Mouse (Mus musculus) thymus, adult 2 months (tissue): ENCODE measurements around the gene Zfyve28. TPM values are rescaled to one million over a fixed set of nuclear protein-coding genes. Genes with fewer than 3 reads are reported as not detected.
A peak's percentile ranks its signal among the peaks of the same experiment; 100 is the strongest.

ENCODE experiments used
- DNase-seq: peaks from one replicate; pipeline ENCODE4 v3.0.0; 2021
- H3K27ac ChIP-seq: fragments of 200-500 bp; 2 replicates; pipeline ENCODE4 v1.5.1; 2012; ENCODE audit warnings: low read length, control low read depth; ENCODE audit not compliant: control insufficient read depth, insufficient read depth
- H3K27me3 ChIP-seq: fragments of 200-500 bp; 2 replicates; pipeline ENCODE4 v1.6.1; 2012; ENCODE audit warnings: mild to moderate bottlenecking, low read length, moderate library complexity, mixed read lengths; ENCODE audit not compliant: control insufficient read depth, insufficient read depth
- H3K36me3 ChIP-seq: fragments of 200-500 bp; 2 replicates; pipeline ENCODE4 v1.6.1; 2012; ENCODE audit warnings: mild to moderate bottlenecking, low read length, moderate library complexity; ENCODE audit not compliant: control insufficient read depth, insufficient read depth
- H3K4me1 ChIP-seq: fragments of 200-500 bp; replicated peaks from 2 replicates; pipeline ENCODE4 v1.6.1; 2012; ENCODE audit warnings: low read length; ENCODE audit not compliant: control insufficient read depth, insufficient read depth
- H3K4me3 ChIP-seq: fragments of 200-500 bp; 2 replicates; pipeline ENCODE4 v1.5.1; 2012; ENCODE audit warnings: mild to moderate bottlenecking, low read length, control low read depth, moderate library complexity; ENCODE audit not compliant: control insufficient read depth, insufficient read depth
- CTCF ChIP-seq: fragments of 200-500 bp; IDR thresholded peaks from 2 replicates; pipeline ENCODE4 v1.5.1; 2012; ENCODE audit warnings: mild to moderate bottlenecking, control low read depth, low read length, moderate library complexity, borderline replicate concordance; ENCODE audit not compliant: control insufficient read depth, poor library complexity, insufficient read depth; ENCODE audit errors: extremely low read depth
- POLR2A ChIP-seq: fragments of 200-500 bp; IDR thresholded peaks from 2 replicates; pipeline ENCODE4 v1.6.1; 2012; ENCODE audit warnings: mild to moderate bottlenecking, low read length, control low read depth, moderate library complexity; ENCODE audit not compliant: control insufficient read depth, poor library complexity, insufficient read depth; ENCODE audit errors: extremely low read depth
- WGBS: fragments of 180-500 bp; shearing (Covaris S2); methylation state at CpG from one replicate; pipeline ENCODE4 v1.1.7; 2018; 5-methylcytosine and 5-hydroxymethylcytosine counted together
- polyA plus RNA-seq: library from polyadenylated mRNA; depleted of rRNA; stranded (reverse); fragments of >200 nt; gene quantifications from 2 replicates; pipeline ENCODE4 v1.2.3, GENCODE M21; 2012

Zfyve28 gene
- polyA plus RNA-seq, 1 experiment: 39.1 TPM

GRCm38 (mm10) chr5:34194426-34194825, 93.8 kb downstream of the Zfyve28 start:
- Histone ChIP-seq H3K36me3 (no peaks in the 10 kb centered on the region), H3K4me3 (no peak overlapping the region), H3K27ac (peak overlapping the region; percentile 91), H3K4me1 (peaks cover 63% of the 10 kb centered on the region), H3K27me3 (no peaks in the 10 kb centered on the region)
- WGBS: 91% methylated on average over 1 of the region's 1 CpGs
- DNase-seq: peak; percentile 38
- TF ChIP-seq CTCF (no peak), POLR2A (no peak)

DNA sequence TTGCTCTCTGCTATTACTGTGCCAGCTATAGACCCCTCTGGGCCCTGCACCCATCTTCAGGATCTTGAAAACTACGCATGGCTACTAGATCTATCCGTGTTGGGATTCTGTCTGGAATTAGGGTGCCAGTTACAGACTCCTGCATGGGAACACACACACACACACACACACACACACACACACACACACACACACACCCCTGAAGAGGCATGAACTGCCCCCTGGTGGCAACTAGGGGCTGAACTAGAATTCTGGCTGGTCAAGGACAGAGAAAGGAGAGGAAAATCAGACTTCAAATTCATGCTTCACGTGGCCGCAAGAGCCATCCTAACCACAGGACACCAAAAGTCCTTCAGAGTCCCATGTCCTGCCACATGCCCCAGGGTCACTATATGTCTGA, 96.4 kb downstream of the Zfyve28 start:
- TF ChIP-seq CTCF: peak; percentile 57; the same call in 1 of the 2 replicates
- TF ChIP-seq POLR2A: no peak
- WGBS: 70% methylated on average over 4 of the region's 4 CpGs
- H3K36me3 ChIP-seq: no peaks in the 10 kb centered on the region
- no peaks in the 10 kb centered on the region for H3K27me3 ChIP-seq
- no peak overlapping the region for H3K27ac ChIP-seq
- H3K4me1 ChIP-seq: peaks cover 50% of the 10 kb centered on the region
- no peak overlapping the region for H3K4me3 ChIP-seq
- DNase-seq: peak; percentile 45

DNA sequence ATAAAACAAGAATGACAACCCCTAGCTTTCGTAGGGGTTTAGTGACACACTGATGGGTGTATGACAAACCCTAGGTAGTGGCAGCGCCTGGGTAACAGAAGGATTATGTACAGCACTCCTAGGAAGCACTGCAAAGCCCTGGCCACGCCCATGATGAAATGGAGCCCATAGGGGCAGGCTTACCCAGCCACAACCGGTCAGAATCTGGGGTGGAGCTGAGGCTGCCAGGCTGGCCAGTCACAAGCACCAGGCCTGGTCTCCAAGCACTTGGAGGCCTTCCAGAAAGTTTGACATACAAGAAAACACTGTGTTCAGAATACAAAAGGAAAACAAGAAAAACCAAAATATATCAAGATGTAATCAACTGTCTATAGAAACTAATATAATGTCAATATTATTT, 97.2 kb downstream of the Zfyve28 start:
- WGBS: 88% methylated on average over 4 of the region's 4 CpGs

DNA sequence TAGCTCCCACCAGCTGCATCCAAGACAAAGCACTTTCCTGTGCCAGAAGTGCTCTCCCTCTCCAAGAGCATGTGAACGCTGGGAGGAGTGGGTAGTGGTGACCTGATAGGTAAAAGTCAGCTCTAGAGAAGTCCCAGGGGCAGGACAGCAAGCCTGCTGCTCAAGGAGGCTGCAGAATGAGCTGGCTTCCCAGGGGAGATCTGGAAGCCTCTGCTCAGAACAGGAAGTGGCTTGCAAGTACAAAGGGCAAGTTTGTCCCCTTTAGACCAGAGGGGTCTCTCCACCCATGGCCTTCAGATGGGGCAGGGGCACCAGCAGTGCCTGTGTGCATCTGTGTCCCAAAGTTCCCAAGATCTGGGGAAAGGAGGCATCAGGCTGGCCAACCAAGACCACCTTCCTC, 98.7 kb downstream of the Zfyve28 start:
- no peak for TF ChIP-seq POLR2A
- TF ChIP-seq CTCF: no peak
- Histone ChIP-seq H3K36me3 (no peaks in the 10 kb centered on the region), H3K4me3 (no peak overlapping the region), H3K4me1 (peaks cover 49% of the 10 kb centered on the region), H3K27ac (peak overlapping the region; percentile 75), H3K27me3 (no peaks in the 10 kb centered on the region)
- WGBS: 73% methylated on average over 1 of the region's 1 CpGs
- no peak for DNase-seq

More for the DNA sequence above, 97.2 kb downstream of the Zfyve28 start:
- TF ChIP-seq CTCF: no peak
- no peak for TF ChIP-seq POLR2A
- Histone ChIP-seq H3K4me3 (no peak overlapping the region), H3K4me1 (peaks cover 48% of the 10 kb centered on the region), H3K27ac (no peak overlapping the region), H3K27me3 (no peaks in the 10 kb centered on the region), H3K36me3 (no peaks in the 10 kb centered on the region)
- no peak for DNase-seq

GRCm38 (mm10) chr5:34188856-34189255, 99.4 kb downstream of the Zfyve28 start:
- WGBS: 12% methylated on average over 2 of the region's 2 CpGs

DNA sequence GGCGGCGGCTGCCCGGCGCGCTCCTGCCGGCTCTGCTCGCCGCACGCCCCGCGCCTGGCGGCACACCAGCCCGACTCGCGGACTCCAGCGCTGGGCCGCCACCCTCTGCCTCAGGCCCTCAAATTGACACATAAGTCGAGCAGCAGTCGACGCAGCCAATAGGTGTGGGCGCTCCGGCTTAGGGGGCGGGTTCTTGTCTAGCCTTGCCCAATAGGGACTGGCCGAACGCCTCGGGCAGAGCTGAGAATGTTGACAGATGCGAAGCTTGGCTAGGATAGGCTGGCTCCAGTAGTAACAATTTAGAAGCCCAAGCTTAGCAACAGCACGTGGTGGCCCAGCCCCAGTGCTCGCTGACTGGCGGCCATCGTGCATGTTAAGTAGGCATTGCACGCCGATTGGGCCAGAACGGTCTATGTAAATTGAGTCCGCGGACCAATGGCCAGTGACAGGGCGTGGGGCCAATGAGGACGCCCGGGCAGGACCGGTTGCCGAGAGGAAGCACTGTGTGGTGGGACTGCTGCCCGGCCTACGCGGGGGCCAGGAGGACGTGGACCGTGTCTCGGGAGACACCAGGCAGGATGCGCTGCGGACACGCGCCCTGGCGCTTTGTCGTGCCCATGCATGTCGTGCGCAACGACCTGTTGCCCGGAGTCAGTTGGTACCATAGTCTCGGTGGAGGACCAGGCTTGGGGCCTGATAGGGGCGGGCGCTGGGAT, 100.5 kb downstream of the Zfyve28 start, which contains the start of gene Mxd4:
TSS of gene Mxd4 (minus strand) at position 120 of the 716 bp plus-strand sequence.
- peak within 1 kb of the TSS; percentile 75 for H3K4me3 ChIP-seq
- TF ChIP-seq CTCF (no peak), POLR2A (peak; percentile 98)
- H3K36me3 ChIP-seq: peaks cover 3% of the 10 kb centered on the region
- WGBS: under 1% methylated on average over 60 of the region's 60 CpGs
- H3K27ac ChIP-seq: peak within 1 kb of the TSS; percentile 75
- H3K27me3 ChIP-seq: no peaks in the 10 kb centered on the region
- peaks cover 52% of the 10 kb centered on the region for H3K4me1 ChIP-seq
- peak; percentile 99 for DNase-seq

More at GRCm38 (mm10) chr5:34188856-34189255, 99.4 kb downstream of the Zfyve28 start:
- Histone ChIP-seq H3K36me3 (no peaks in the 10 kb centered on the region; the same call in 1 of the 2 replicates), H3K27me3 (no peaks in the 10 kb centered on the region), H3K27ac (peak overlapping the region; percentile 75), H3K4me3 (no peak overlapping the region), H3K4me1 (peaks cover 48% of the 10 kb centered on the region)
- no peak for DNase-seq
- TF ChIP-seq CTCF (no peak), POLR2A (no peak)
